Mouse (Mus musculus): ENCODE data around the gene Arhgap35.

DNA sequence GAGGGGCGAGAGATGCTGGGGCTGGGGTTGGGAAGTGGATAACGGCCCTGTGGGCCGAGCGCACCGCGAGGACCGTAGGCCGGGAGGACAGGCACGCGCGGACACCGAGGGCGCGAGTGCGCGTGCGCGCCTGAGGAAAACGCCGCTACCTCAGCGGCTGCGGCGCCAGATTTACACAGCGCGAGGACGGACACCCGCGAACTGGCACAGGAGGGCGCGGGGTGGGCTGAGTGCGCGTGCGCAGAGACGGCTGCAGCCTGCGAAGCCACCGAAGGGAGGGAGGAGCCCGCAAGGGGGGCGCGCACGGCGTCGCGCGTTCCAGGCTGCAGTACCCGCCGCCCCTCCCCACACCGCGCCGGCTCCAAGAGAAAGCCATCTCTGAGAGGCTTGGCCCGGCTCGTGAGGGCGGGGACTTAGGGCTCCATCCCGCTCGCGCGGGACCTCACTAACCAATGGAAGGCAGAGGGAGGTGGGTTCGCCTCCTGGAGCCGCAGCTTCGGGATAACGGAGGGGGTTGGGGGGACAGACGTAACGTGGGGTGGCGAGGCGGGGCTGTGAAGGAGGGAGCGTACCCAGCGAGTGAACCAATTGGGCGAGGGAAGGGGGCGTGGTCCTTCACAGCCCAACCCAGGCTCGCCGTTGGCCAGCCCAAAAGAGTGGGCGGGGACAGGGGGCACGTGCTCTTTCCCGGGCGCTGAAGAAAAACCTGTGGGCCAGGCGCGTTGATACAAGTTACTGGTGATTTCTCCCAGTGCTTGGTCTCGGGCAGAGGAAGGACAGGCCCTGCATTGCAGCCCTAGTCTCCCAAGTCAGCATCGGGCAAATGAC, at the start of gene Arhgap35:
- TF ChIP-seq CTCF (IDR thresholded peaks at IDR 0.05; ENCODE audit: extremely low read depth, insufficient read depth, insufficient read length, insufficient replicate concordance) = no peak
- TF ChIP-seq POLR2A (IDR thresholded peaks at IDR 0.05; ENCODE audit: low read depth, low read length) = peak; percentile 39
